Mouse (Mus musculus): Measurements from ENCODE around the gene Mlf2.
A peak's percentile ranks its signal among the peaks of the same experiment; 100 is the strongest.

Gene Mlf2

GRCm38 (mm10) chr6:124925173-124925793 lies 5.9 kb upstream of the Mlf2 start:
- H3K27me3 ChIP-seq (ENCODE audit: insufficient read depth, low read length) = no peaks in the 10 kb centered on the region
- H3K4me1 ChIP-seq (replicated peaks; ENCODE audit: low read depth, low read length) = peaks cover 61% of the 10 kb centered on the region
- peak overlapping the region; percentile 3; the same call in 1 of the 2 replicates for H3K4me3 ChIP-seq (replicated peaks; ENCODE audit: low read length)
- no peaks in the 10 kb centered on the region for H3K36me3 ChIP-seq (ENCODE audit: insufficient read depth, low read length)
- H3K9me3 ChIP-seq (ENCODE audit: low read length) = no peaks in the 10 kb centered on the region
- TF ChIP-seq NANOG (IDR thresholded peaks at IDR 0.05; ENCODE audit: borderline replicate concordance, low read length) = no peak
- no peak for TF ChIP-seq CTCF (conservative IDR thresholded peaks at IDR 0.05; ENCODE audit: low read length)
- no peak for TF ChIP-seq POU5F1 (IDR thresholded peaks at IDR 0.05; ENCODE audit: borderline replicate concordance, low read length)

GRCm38 (mm10) chr6:124925941-124926340 lies 5.2 kb upstream of the Mlf2 start:
- Histone ChIP-seq H3K4me1 (replicated peaks; ENCODE audit: low read depth, low read length) (peaks cover 58% of the 10 kb centered on the region), H3K36me3 (ENCODE audit: insufficient read depth, low read length) (no peaks in the 10 kb centered on the region), H3K27me3 (ENCODE audit: insufficient read depth, low read length) (no peaks in the 10 kb centered on the region), H3K4me3 (replicated peaks; ENCODE audit: low read length) (peak overlapping the region; percentile 3; the same call in 1 of the 2 replicates), H3K9me3 (ENCODE audit: low read length) (no peaks in the 10 kb centered on the region)
- TF ChIP-seq NANOG (IDR thresholded peaks at IDR 0.05; ENCODE audit: borderline replicate concordance, low read length) (no peak), CTCF (conservative IDR thresholded peaks at IDR 0.05; ENCODE audit: low read length) (no peak), POU5F1 (IDR thresholded peaks at IDR 0.05; ENCODE audit: borderline replicate concordance, low read length) (no peak)

DNA sequence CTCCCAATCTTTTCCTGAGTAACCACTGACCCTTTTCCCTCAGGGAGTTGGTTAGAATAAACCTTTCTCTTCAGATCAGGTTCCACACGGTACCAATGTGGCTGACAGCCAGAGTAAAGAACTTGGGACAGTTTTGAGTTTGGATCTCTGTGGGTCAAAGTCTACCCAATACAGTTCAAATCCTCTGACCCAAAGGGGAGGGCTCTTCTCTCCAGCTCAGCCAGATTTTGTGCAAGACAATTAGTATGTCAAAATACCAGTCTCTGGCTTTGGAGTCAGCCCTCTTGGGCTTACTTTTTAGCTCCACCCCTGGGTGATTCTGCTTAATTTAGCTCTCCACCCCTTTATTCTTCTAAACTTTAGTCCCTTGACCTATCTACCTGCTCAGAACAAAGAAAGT lies 955 bp upstream of the Mlf2 start:
- H3K4me1 ChIP-seq (replicated peaks; ENCODE audit: low read depth, low read length) = peaks cover 62% of the 10 kb centered on the region
- TF ChIP-seq CTCF (conservative IDR thresholded peaks at IDR 0.05; ENCODE audit: low read length) = no peak
- no peak for TF ChIP-seq POU5F1 (IDR thresholded peaks at IDR 0.05; ENCODE audit: borderline replicate concordance, low read length)
- no peak for TF ChIP-seq NANOG (IDR thresholded peaks at IDR 0.05; ENCODE audit: borderline replicate concordance, low read length)
- no peaks in the 10 kb centered on the region for H3K9me3 ChIP-seq (ENCODE audit: low read length)
- H3K27me3 ChIP-seq (ENCODE audit: insufficient read depth, low read length) = no peaks in the 10 kb centered on the region
- peaks cover 29% of the 10 kb centered on the region for H3K36me3 ChIP-seq (ENCODE audit: insufficient read depth, low read length)
- peak overlapping the region; percentile 69 for H3K4me3 ChIP-seq (replicated peaks; ENCODE audit: low read length)

GRCm38 (mm10) chr6:124931525-124932313 lies 533 bp downstream of the Mlf2 start:
- Histone ChIP-seq H3K4me1 (replicated peaks; ENCODE audit: low read depth, low read length) (peaks cover 59% of the 10 kb centered on the region), H3K27me3 (ENCODE audit: insufficient read depth, low read length) (no peaks in the 10 kb centered on the region), H3K4me3 (replicated peaks; ENCODE audit: low read length) (peak overlapping the region; percentile 96), H3K36me3 (ENCODE audit: insufficient read depth, low read length) (peaks cover 44% of the 10 kb centered on the region), H3K9me3 (ENCODE audit: low read length) (no peaks in the 10 kb centered on the region)
- TF ChIP-seq POU5F1 (IDR thresholded peaks at IDR 0.05; ENCODE audit: borderline replicate concordance, low read length) (no peak), CTCF (conservative IDR thresholded peaks at IDR 0.05; ENCODE audit: low read length) (no peak), NANOG (IDR thresholded peaks at IDR 0.05; ENCODE audit: borderline replicate concordance, low read length) (no peak)

GRCm38 (mm10) chr6:124932314-124932695 lies 1.1 kb downstream of the Mlf2 start:
- TF ChIP-seq NANOG (IDR thresholded peaks at IDR 0.05; ENCODE audit: borderline replicate concordance, low read length) (no peak), CTCF (conservative IDR thresholded peaks at IDR 0.05; ENCODE audit: low read length) (no peak), POU5F1 (IDR thresholded peaks at IDR 0.05; ENCODE audit: borderline replicate concordance, low read length) (no peak)

DNA sequence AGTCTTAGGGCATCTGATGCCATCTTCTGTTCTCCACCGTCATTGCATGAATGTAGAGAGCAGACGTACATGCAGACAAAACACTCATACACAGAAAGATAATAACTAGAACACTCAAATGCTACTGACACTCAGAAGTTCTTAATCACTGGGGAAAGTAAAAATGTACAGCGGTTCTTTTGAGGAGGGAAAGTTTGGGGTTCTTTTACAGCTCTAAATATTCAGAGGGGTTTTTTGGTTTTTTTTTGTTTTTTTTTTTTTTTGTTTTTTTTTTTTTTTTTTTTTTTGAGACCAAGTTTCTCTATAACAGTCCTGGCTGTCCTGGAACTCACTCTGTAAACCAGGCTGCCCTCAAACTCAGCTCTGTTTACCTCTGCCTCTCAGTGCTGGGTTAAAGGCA lies 1.9 kb downstream of the Mlf2 start:
- TF ChIP-seq NANOG (IDR thresholded peaks at IDR 0.05; ENCODE audit: borderline replicate concordance, low read length) = no peak
- Histone ChIP-seq H3K36me3 (ENCODE audit: insufficient read depth, low read length) (peaks cover 58% of the 10 kb centered on the region), H3K9me3 (ENCODE audit: low read length) (no peaks in the 10 kb centered on the region), H3K4me3 (replicated peaks; ENCODE audit: low read length) (0 out of 2 replicates have a peak overlapping the region, but pooled peaks have one; percentile 96), H3K4me1 (replicated peaks; ENCODE audit: low read depth, low read length) (peaks cover 72% of the 10 kb centered on the region), H3K27me3 (ENCODE audit: insufficient read depth, low read length) (no peaks in the 10 kb centered on the region)

More at GRCm38 (mm10) chr6:124932314-124932695, 1.1 kb downstream of the Mlf2 start:
- no peaks in the 10 kb centered on the region for H3K27me3 ChIP-seq (ENCODE audit: insufficient read depth, low read length)
- no peaks in the 10 kb centered on the region for H3K9me3 ChIP-seq (ENCODE audit: low read length)
- peak overlapping the region; percentile 96 for H3K4me3 ChIP-seq (replicated peaks; ENCODE audit: low read length)
- peaks cover 50% of the 10 kb centered on the region for H3K36me3 ChIP-seq (ENCODE audit: insufficient read depth, low read length)
- H3K4me1 ChIP-seq (replicated peaks; ENCODE audit: low read depth, low read length) = peaks cover 63% of the 10 kb centered on the region

DNA sequence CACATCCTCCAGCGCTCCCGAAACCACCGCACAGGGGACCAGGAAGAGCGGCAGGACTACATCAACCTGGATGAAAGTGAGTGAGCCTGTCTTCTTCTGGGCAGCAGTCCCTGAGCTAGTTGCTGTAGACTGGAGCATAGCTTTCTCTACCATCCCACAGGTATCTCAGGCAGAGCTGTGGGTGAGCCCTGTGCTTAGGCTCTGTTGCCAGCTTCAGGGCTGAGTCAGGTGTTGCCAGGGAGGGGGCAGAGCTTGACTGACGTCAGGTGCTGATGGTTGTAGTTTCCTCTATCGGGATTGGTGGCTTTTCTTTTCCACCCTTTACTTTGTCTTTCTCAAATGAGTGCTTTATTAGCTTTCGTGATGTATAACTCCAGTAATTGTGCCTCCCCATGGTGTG lies 3.5 kb downstream of the Mlf2 start:
- H3K27me3 ChIP-seq (ENCODE audit: insufficient read depth, low read length) = no peaks in the 10 kb centered on the region
- no peak for TF ChIP-seq NANOG (IDR thresholded peaks at IDR 0.05; ENCODE audit: borderline replicate concordance, low read length)
- TF ChIP-seq POU5F1 (IDR thresholded peaks at IDR 0.05; ENCODE audit: borderline replicate concordance, low read length) = no peak
- TF ChIP-seq CTCF (conservative IDR thresholded peaks at IDR 0.05; ENCODE audit: low read length) = no peak
- H3K4me3 ChIP-seq (replicated peaks; ENCODE audit: low read length) = peak overlapping the region; percentile 46; the same call in 1 of the 2 replicates
- peaks cover 63% of the 10 kb centered on the region for H3K36me3 ChIP-seq (ENCODE audit: insufficient read depth, low read length)
- peaks cover 79% of the 10 kb centered on the region for H3K4me1 ChIP-seq (replicated peaks; ENCODE audit: low read depth, low read length)
- no peaks in the 10 kb centered on the region for H3K9me3 ChIP-seq (ENCODE audit: low read length)

DNA sequence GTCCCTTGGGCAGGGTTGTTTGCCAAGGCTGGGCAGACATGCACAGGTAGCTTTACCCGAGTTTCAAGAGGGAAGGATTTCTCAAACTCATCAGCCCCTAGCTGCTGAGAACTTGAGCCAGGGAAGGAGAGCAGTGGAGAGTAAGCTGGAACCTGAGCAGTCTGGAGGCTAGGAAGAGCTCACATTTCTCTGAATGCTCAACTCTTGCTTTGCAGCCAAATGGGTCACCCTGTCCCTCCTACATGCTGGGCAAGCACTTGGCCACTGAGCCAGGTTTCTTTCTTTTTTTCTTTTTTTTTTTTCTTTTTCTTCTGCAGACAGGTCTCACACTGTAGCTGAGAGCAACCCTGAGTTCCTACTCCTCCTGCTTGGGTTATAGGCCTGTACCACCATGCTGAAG lies 5.5 kb downstream of the Mlf2 start:
- TF ChIP-seq NANOG (IDR thresholded peaks at IDR 0.05; ENCODE audit: borderline replicate concordance, low read length) (no peak), CTCF (conservative IDR thresholded peaks at IDR 0.05; ENCODE audit: low read length) (no peak), POU5F1 (IDR thresholded peaks at IDR 0.05; ENCODE audit: borderline replicate concordance, low read length) (no peak)

More for the DNA sequence above, 5.5 kb downstream of the Mlf2 start:
- Histone ChIP-seq H3K36me3 (ENCODE audit: insufficient read depth, low read length) (peaks cover 63% of the 10 kb centered on the region), H3K4me3 (replicated peaks; ENCODE audit: low read length) (no peak overlapping the region), H3K9me3 (ENCODE audit: low read length) (no peaks in the 10 kb centered on the region), H3K4me1 (replicated peaks; ENCODE audit: low read depth, low read length) (peaks cover 75% of the 10 kb centered on the region), H3K27me3 (ENCODE audit: insufficient read depth, low read length) (no peaks in the 10 kb centered on the region)

Measured in E14TG2a.4 (cell line).